8 mouse cellular contexts compared by ENCODE assay signal in the genomic region with DNA sequence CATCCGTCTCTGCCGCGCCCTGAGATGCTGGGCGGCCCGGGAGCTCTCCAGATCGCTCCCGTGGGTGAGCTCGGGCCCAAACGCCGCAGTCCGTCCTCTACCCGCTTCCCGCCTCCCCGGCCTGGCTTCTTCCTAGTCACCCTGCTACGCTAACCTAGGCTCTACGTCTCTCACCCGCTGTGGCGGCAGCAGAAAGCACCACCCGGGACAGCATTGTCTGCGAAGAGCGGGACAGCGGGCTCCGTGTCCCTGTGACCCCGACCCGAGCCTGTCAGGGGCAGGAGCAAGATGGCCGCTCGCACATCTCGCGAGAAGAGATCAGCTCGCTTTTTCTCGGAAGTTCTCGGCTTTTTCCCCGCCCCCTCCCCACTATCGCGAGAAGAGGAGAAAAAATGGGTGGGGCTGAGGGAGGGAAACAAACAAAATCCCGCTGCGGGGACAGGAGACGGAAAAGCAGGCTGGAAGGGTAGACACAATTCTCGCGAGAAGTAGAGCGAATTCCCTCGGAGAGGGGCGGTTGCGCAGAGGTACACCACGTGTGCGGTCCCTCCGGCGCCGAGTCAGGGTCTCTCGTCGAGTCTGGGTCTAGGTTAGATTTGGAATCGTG. TPM values are rescaled to one million over a fixed set of nuclear protein-coding genes. Genes with fewer than 3 reads are reported as not detected.
DNase-seq lines count a peak whose midpoint lies in the region; ATAC-seq lines count a peak whose summit lies in the region.

Wdr77 (plus strand) TSS at position 396 of the 607 bp plus-strand sequence.

- no peaks in the 10 kb centered on the region for H3K9me3 ChIP-seq in hindbrain, embryonic 15.5 days

- H3K27me3 ChIP-seq in hindbrain, embryonic 15.5 days = no peaks in the 10 kb centered on the region

- peaks cover 39% of the 10 kb centered on the region for H3K4me1 ChIP-seq in hindbrain, embryonic 15.5 days (replicated peaks)

- WGBS in hindbrain, embryonic 15.5 days = 1% methylated on average over 51 of the region's 52 CpGs

- H3K9ac ChIP-seq in hindbrain, embryonic 15.5 days = peak within 1 kb of the TSS; percentile 95

- peak within 1 kb of the TSS; percentile 94 for H3K4me2 ChIP-seq in hindbrain, embryonic 15.5 days

- H3K27ac ChIP-seq in hindbrain, embryonic 15.5 days (replicated peaks) = peak within 1 kb of the TSS; percentile 95

- ATAC-seq in hindbrain, embryonic 15.5 days (ENCODE audit: low FRiP score, low read depth) = peak; percentile 97

- peaks cover 40% of the 10 kb centered on the region for H3K36me3 ChIP-seq in hindbrain, embryonic 15.5 days

- peak within 1 kb of the TSS; percentile 89 for H3K4me3 ChIP-seq in hindbrain, embryonic 15.5 days

- peak; percentile 96 for DNase-seq in T-cell, adult 2 months (ENCODE audit: low spot score)
- peak; percentile 95 to 96 for DNase-seq in cerebellum, postnatal 36 days
- DNase-seq in frontal cortex, postnatal 36 days (ENCODE audit: low spot score in 2 of 2) = peak; percentile 93 to 95
- peak; percentile 95 for DNase-seq in left cerebral cortex, adult 11 months (ENCODE audit: low spot score)
- peak; percentile 96 to 97 for DNase-seq in lung, postnatal 4 days
- DNase-seq in retina, postnatal 7 days (ENCODE audit: low read depth, low spot score) = peak; percentile 100
- peak; percentile 91 for DNase-seq in urinary bladder, adult 2 months (ENCODE audit: low spot score)

RNA-seq across cellular contexts. Expression of gene Wdr77, which starts in this region (rescaled TPM):
- 94.0 and 100 TPM in 2 replicates for polyA plus RNA-seq in hindbrain, embryonic 15.5 days (2015; fragmentation: Nextera tagmentation; extraction: Ambion mirVana)
- polyA plus RNA-seq in urinary bladder, adult 2 months (2012; rRNA removed) = 40.7 and 44.1 TPM in 2 replicates

Comparison
In these comparisons a context has a peak if more than half of its experiments do, and no peak if none do; other contexts are left out.
1. Peak in every context shown above with its lines: DNase-seq, ATAC-seq, H3K4me3 ChIP-seq and H3K27ac ChIP-seq.